Mouse (Mus musculus) T-helper 2 cell (primary cell): Measurements from ENCODE around the gene Sox15.

ENCODE experiments used
- in situ Hi-C: fragments of 300-600 bp; cut with MboI, MseI; formaldehyde crosslinking; loops from one replicate; pipeline ENCODE4 v1.15.1; 2025; ENCODE audit warnings: high pct_unique_total_duplicates

Sox15 gene

GRCm38 (mm10) chr11:69635471-69635870, 19.6 kb upstream of the Sox15 start:
- in situ Hi-C loops: no loop called here

- in situ Hi-C loops: no loop called here
Observed at GRCm38 (mm10) chr11:69645860-69646259, 9.3 kb upstream of the Sox15 start.

DNA sequence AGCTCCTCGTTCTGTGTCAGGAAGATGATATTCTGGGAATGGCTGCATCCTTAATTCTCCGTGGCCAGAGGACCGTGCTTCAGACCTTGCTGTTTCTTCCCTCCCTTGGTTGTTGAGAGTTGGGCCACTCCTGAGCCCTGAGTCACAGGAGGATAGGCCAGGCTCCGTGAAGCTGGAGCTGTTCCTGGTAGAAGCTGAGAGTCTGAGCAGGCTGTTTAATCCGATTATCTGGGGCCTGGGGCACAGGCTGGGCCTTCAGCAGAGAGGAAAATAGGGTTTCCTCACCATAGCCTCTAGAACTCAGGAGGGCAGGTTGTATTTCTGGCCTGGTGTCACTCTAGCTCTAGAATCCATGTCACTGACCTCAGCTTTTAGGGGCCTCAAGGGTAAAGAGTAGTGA, 1.7 kb upstream of the Sox15 start:
- in situ Hi-C loops: no loop called here

DNA sequence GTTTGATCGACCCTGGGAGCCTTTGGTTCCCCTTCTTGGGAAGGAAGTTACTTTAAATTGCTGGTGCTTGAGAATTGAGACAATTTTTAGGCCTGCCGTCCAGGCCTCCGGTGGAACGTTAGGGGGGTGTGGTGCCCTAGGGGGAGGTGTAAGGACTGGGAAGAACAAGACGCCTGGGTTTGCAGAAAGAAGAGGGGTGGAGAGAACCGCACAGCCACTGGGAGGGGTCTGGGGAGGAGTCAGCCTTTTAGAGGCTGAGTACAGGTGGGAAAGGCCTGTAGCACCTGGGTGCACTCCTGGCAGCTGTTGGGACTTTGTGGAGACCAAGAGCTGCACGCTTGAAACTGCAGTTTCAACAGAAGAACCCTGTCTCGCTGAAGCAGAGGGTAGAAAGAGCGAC, 354 bp upstream of the Sox15 start:
- in situ Hi-C loops: no loop called here

- in situ Hi-C loops: no loop called here
Observed at GRCm38 (mm10) chr11:69656065-69656455, 946 bp downstream of the Sox15 start.

DNA sequence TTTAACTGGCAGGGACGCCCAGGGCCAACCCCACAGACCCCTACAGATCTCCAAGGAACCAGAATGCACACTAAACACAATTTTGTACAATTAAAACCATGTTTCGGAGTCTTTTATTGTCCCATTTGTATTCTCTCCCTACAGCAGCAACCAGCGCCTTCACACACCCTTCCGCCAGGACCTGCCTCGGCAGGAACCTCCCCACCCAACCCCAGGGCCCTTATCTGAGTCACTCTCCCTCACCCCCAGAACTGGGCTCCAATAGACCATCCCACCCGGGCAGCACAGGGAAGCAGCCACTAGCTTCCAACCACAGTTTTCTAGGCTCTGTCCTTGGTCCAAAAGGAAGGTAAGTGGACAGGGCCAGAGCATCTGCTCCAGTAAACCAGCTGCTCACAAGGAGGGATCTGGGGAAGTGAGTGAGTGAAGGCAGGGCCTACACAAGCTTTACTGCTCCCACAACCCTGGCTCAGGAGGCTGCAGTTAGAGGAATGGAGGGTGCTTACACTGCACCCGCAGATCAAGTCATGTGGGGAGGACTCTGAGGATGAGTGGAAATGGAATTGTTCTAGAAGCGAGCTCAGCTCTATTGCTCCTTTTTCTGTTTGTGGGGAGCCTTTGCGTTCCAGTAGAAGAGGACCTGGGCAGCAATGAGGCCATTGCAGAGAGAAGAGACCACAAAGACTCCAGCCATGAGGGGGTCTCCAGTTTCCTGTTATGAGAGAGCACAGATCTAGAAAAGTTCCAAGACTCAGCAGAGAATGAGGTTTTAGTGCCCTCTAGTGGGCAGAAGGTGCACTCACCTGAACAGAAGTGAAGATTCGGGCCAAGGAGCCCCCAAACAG, 1.7 kb downstream of the Sox15 start:
- in situ Hi-C loops: no loop called here

DNA sequence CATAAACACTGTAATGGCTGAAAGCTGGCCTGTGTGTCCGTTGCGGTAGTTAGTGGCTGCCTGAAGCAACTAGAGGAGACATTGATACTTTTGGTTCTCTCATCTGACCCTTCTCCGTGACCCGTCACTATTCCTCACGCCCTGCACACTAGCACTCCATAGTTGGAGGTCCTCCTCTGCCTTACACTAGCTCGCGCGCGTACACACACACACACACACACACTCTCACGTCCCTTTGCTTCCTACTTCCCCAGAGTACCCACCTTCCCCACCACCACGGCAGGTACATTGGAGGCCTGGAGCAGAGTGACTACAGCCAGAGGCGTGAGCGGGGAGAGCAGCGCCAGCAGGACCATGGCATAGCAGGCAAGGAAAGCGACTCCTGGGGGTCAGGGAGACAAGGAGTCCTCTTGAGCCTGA, 2.4 kb downstream of the Sox15 start:
- in situ Hi-C loops: no loop called here

DNA sequence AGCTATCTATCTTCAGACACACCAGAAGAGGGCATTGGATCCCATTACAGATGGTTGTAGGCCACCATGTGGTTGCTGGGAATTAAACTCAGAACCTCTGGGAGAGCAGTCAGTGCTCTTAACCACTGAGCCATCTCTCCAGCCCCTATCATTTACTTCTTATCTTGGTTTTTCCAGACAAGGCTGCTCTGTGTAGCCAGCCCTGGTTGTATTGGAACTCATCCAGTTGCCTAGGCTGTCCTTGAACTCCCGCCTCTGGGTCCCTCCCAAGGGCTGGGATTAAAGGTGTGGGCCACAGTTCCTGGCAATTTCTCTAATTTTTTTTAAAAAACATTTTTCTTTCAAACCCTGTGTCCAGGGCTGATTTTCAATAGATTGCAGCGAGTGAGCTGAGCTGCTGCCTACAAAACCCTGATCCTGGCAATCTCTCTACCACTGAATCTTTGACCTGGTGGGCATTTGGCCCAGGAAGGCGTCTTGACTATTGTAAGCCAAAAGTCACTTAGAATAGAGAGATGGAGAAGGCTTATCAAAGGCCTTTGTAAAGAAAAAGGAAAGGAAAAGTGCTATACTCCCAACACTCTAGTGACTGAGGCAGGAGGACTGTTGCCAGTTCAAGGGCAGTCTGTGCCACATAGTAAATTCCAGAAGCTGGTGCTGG, 6.2 kb downstream of the Sox15 start:
- in situ Hi-C loops: loop anchor here (10.0 kb wide), 2 partner anchors 77 to 567 kb away; partner anchors contain the start of genes Per1, Trp53 and Wrap53

- in situ Hi-C loops: loop anchor here (10.0 kb wide), 2 partner anchors 78 to 568 kb away; partner anchors contain the start of genes Per1, Trp53 and Wrap53
Observed at GRCm38 (mm10) chr11:69662213-69662966, 7.3 kb downstream of the Sox15 start, which contains the start of gene Mpdu1. Gene Mpdu1 (minus strand): TSS chr11:69662642.

DNA sequence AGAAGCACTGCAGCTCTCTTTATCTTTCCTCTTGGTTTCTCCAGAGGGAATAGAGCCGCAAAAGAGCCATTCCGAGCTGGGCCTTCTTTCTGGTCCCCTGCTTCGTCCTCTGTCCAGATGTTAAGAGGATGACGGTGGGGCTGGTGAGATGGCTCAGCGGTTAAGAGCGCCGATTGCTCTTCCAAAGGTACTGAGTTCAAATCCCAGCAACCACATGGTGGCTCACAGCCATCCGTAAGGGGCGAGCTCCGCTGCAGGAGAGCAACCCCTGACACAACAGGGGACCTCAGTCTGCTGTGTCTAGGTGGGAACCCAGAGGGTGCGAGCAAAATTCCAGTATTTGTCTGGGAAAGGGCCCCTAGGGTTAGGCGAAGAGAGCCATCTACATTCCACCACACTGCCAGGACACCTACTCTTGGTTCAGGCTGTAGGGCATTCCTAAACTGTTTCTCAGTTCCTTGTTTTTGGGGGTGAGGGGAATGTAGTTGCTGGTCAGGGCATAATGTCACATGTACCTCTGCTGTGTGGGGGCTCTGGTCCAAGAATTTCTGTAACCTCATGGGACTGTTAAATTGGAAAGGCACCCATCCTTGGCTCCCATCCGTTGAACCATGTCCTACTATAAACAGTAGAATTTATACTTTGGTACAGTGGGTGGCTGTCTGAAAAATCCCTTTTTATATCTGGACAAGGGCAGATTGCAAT, 8.0 kb downstream of the Sox15 start:
- in situ Hi-C loops: loop anchor here (10.0 kb wide), 2 partner anchors 78 to 568 kb away; partner anchors contain the start of genes Per1, Trp53 and Wrap53

DNA sequence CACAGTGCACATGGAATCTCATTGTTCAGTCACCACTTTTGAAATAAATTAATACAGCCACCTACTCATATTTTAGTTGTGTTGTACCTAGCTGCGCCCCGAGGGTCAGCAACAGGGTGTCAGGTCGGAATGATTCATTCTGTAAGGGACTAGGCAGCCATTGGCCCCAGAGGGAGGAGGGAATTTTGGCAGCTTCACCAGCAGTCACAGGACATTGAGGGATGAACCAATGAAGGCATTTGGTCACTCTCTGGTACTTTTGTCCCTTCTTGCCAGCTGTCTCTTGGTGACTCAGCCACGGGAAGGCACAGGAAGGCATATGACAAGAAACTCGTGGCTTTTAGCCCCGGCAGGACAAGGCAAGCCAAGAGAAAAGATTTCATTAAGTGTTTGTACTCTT, 8.7 kb downstream of the Sox15 start:
- in situ Hi-C loops: loop anchor here (10.0 kb wide), 2 partner anchors 79 to 569 kb away; partner anchors contain the start of genes Per1, Trp53 and Wrap53

DNA sequence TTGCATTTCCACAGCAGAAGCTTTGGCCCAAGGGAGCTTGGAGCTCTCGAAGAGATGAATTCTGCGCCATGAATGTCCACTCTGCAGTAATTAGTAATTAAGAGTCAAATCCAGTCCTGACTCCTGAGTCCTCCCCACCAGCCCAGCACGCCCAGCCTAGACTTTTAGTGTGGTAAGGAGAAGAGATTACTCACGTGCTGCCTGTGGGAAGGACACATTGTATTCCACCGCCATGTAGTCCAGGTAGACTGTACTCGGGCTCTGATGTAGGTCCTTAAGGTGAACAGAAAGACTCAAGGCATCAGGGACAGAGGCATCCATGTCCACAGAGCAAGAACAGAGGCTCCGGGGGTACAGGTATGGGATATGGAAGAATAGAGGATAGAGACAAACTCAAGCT, 9.7 kb downstream of the Sox15 start:
- in situ Hi-C loops: loop anchor here (10.0 kb wide), 2 partner anchors 80 to 570 kb away; partner anchors contain the start of genes Per1, Trp53 and Wrap53

GRCm38 (mm10) chr11:69665457-69665960, 10.4 kb downstream of the Sox15 start:
- in situ Hi-C loops: loop anchor here (10.0 kb wide), 2 partner anchors 81 to 571 kb away; partner anchors contain the start of genes Per1, Trp53 and Wrap53

DNA sequence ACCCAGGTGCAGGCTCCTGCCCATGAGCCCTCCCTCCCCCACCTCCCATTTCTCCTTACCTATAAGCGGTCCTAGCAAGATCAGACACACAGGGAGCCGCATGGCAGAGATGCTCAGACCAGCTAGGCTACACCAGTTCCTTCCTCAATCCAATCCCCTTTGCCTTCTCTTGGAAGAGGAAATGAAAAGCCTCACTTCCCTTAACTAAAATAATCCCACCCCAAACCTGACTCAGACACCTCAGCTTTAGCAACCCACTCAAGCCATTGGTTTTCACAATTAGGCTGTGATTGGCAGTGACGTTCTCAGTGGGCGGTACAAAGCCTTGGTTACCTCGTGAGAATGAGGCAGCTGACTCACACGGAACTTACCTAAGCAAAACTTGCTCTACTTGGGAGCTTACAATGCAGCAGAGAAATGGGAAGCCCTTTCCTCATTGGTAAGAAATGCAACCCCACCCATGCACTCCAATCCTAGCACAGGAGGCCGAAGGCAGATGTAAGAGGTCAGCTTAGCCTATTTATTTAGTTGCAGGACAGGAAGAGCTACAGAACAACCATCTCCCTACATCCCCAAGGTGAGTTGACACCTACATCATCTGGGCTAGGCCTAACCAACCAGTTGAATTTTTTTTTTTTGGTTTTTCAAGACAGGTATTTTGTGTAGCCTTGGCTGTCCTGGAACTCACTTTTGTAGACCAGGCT, 11.0 kb downstream of the Sox15 start, which contains the start of gene Cd68:
TSS of gene Cd68 (minus strand) at position 193 of the 704 bp plus-strand sequence.
- in situ Hi-C loops: loop anchor here (10.0 kb wide), 2 partner anchors 81 to 571 kb away; partner anchors contain the start of genes Per1, Trp53 and Wrap53

- in situ Hi-C loops: loop anchor here (10.0 kb wide), 2 partner anchors 82 to 572 kb away; partner anchors contain the start of genes Per1, Trp53 and Wrap53
Observed at GRCm38 (mm10) chr11:69666665-69667005, 11.5 kb downstream of the Sox15 start.

DNA sequence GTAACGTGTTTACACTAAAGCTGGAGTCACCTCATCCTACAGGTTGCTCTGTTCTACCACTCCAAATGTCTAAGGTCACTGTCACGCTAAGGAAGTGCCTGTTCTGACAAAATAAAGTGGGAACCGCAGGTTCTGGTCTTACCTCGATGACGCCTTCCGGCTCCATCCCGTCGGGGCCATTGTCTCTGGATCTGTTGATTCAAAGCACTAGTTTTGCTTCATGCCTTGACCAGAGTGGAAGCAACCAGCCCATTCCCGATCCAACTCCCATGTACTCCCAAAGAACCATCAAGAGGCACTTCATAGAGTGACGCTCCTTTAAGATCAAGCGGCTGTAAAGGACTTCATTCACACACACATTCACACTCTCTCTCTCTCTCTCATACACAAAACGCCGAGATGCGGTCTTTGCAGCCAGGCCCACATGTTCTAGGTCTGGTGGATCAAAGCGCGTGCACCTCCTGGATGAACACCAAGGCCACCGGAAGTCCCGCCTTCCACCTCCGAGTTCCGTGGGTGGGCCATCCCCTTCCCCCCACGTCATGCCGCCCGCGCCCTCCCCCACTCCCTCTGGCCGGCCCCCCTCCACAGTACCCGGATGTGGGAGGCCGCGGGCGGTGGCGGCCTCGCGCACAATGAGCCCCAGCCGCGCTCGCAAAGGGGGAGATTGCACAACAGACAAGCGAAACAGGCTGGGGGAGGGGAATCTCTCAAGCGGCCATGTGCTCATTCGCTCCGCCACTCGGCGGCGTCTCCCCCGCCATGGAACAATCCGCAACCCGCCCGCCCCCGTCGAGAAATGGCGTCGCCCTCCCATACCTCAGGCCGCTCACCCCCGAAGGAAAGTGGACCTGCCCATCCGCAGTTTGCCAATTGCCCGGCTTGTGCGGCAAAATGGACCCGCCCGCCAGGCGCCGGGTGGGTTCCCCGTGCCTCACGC, 15.9 kb downstream of the Sox15 start:
- in situ Hi-C loops: no loop called here

GRCm38 (mm10) chr11:69671726-69672124, 16.6 kb downstream of the Sox15 start:
- in situ Hi-C loops: no loop called here

DNA sequence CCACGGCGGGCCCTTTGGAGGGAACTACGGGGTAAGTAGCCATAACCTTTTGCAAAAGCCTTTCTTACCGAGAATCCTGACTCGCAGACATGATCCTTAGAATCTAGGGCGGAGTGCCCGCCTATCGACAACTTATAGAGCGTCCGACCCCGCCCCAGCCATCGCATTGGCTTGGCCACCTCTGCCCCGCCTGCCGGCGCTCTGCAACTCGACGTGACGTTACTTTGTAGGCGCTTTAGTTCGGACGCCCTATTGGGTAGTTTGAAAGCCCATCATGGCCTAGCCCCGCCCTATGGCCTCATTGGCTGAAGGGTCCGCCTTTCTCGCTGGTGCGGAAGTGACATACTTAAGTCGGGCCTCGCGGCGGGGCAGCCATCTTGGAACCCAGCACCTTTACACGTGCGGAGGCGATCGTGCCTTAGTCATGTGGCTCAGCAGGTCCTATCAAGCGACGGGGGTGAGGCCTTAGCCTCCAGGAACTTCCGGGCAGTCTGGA, 17.1 kb downstream of the Sox15 start, which contains the start of gene Eif4a1:
TSS of gene Eif4a1 (minus strand) at position 213 of the 496 bp plus-strand sequence.
- in situ Hi-C loops: no loop called here
